Mouse (Mus musculus) lung, adult 18-20 months (tissue): ENCODE results near the gene Wscd1.
A peak's percentile ranks its signal among the peaks of the same experiment; 100 is the strongest.

Experiments
- DNase-seq, 2 experiments: peaks; one replicate each; pipeline ENCODE4 v3.0.0; 2022; ENCODE audit warnings: mixed read lengths in 2 of 2

Wscd1 gene

GRCm38 (mm10) chr11:71749671-71750070, at the start of gene Wscd1:
Wscd1 (plus strand) TSS chr11:71749920.
- DNase-seq, result no peak

GRCm38 (mm10) chr11:71728066-71728465, 21.7 kb upstream of the Wscd1 start:
- no peak for DNase-seq

- DNase-seq, result no peak
These were observed 20.4 kb upstream of the Wscd1 start for GRCm38 (mm10) chr11:71729287-71729686.

GRCm38 (mm10) chr11:71733771-71734170, 15.9 kb upstream of the Wscd1 start:
- no peak for DNase-seq

- DNase-seq, result peak in 1 of 2 experiments; percentile 9
These were observed 12.6 kb upstream of the Wscd1 start for GRCm38 (mm10) chr11:71737106-71737505.

GRCm38 (mm10) chr11:71738501-71739045, 11.1 kb upstream of the Wscd1 start:
- DNase-seq, result no peak

- no peak for DNase-seq
These were observed 3.8 kb upstream of the Wscd1 start for GRCm38 (mm10) chr11:71745875-71746274.

GRCm38 (mm10) chr11:71747719-71748118, 2.0 kb upstream of the Wscd1 start:
- peak; percentile 36 to 42 for DNase-seq

- peak in 1 of 2 experiments; percentile 13 for DNase-seq
These were observed 934 bp downstream of the Wscd1 start for GRCm38 (mm10) chr11:71750534-71751173.

GRCm38 (mm10) chr11:71751174-71751611, 1.5 kb downstream of the Wscd1 start:
- DNase-seq, result peak in 1 of 2 experiments; percentile 24

GRCm38 (mm10) chr11:71751689-71752088, 2.0 kb downstream of the Wscd1 start:
- no peak for DNase-seq

- no peak for DNase-seq
These were observed 2.9 kb downstream of the Wscd1 start for GRCm38 (mm10) chr11:71752626-71753025.

GRCm38 (mm10) chr11:71755115-71755514, 5.4 kb downstream of the Wscd1 start:
- no peak for DNase-seq

- no peak for DNase-seq
These were observed 6.6 kb downstream of the Wscd1 start for GRCm38 (mm10) chr11:71756325-71756724.

GRCm38 (mm10) chr11:71758211-71759110, 8.7 kb downstream of the Wscd1 start:
- DNase-seq, result no peak

- peak in 1 of 2 experiments; percentile 38 for DNase-seq
These were observed 11.3 kb downstream of the Wscd1 start for GRCm38 (mm10) chr11:71760991-71761390.

GRCm38 (mm10) chr11:71763154-71763553, 13.4 kb downstream of the Wscd1 start:
- no peak for DNase-seq

- no peak for DNase-seq
These were observed 14.0 kb downstream of the Wscd1 start for GRCm38 (mm10) chr11:71763651-71764275.

GRCm38 (mm10) chr11:71764743-71765142, 15.0 kb downstream of the Wscd1 start:
- DNase-seq, result no peak

GRCm38 (mm10) chr11:71765335-71765734, 15.6 kb downstream of the Wscd1 start:
- DNase-seq, result no peak

GRCm38 (mm10) chr11:71766380-71766779, 16.7 kb downstream of the Wscd1 start:
- no peak for DNase-seq

GRCm38 (mm10) chr11:71767726-71768125, 18.0 kb downstream of the Wscd1 start:
- no peak for DNase-seq

- no peak for DNase-seq
These were observed 20.0 kb downstream of the Wscd1 start for GRCm38 (mm10) chr11:71769744-71770143.
